Mouse (Mus musculus): ENCODE data around the gene 1190005I06Rik. TPM values are rescaled to one million over a fixed set of nuclear protein-coding genes. Genes with fewer than 3 reads are reported as not detected.

Gene 1190005I06Rik
- polyA plus RNA-seq, 1 experiment from 2014 or later: 2.0 TPM

DNA sequence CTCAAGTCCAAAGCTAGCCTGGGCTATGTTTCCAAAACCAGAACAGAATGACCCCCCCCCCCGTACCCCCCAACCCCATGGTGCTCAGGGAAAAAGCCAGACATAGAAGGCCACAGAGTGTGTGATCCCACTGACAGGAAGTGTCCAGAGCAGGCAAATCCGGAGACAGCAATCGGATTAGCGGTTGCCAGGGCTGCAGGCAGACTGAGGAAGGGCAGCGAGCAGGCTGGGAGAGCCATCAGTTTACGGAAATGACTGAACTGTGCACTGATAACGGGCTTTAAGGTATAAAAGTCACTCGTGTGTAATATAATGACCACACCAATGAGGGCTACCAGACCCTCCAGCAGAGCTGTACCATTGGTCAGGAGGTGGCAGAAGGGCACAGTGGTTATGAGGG is 6.2 kb downstream of the 1190005I06Rik start:
- DNase-seq (ENCODE audit: low spot score): no peak
- H3K27ac ChIP-seq (ENCODE audit: low read length): no peak overlapping the region

DNA sequence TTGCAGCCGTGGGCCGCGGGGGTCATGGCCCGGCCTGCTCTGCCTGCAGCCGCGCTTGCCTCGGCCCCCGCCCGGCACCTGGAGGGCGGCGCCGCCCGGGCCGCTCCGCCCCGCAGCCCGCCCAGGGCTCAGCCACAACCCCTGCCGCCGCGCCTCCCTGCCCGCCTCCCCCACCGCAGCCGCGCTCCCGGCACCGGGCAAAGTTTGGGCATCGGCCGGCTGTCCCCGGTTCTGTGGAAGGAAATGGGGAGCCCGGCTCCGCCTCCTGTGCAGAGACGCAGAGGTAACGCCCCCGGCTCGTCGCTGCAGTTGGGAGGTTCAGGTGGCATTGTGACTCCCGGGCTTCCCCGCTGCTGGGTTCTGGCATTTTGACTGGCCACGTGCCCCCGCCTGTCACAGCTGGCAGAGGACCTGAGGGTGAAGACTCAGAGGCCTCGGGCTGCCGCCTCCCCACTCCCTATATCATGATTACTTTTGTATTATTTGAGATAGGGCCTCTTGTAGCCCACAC is 13.0 kb downstream of the 1190005I06Rik start:
- ATAC-seq: peak; percentile 88
- H3K9me3 ChIP-seq (ENCODE audit: low read length): no peaks in the 10 kb centered on the region
- no peak overlapping the region for H3K9ac ChIP-seq (replicated peaks; ENCODE audit: low read depth)
- no peaks in the 10 kb centered on the region for H3K36me3 ChIP-seq (ENCODE audit: insufficient read depth, low read length)
- peak; percentile 78 for DNase-seq (ENCODE audit: low spot score)
- WGBS: 2% methylated on average over 20 of the region's 42 CpGs
- H3K4me2 ChIP-seq (replicated peaks; ENCODE audit: low read depth, low read length): peak overlapping the region; percentile 96
- H3K4me1 ChIP-seq (ENCODE audit: insufficient read depth, low read depth, low read length): no peaks in the 10 kb centered on the region
- TF ChIP-seq EP300 (IDR thresholded peaks at IDR 0.05): no peak
- no peak for TF ChIP-seq CTCF (IDR thresholded peaks at IDR 0.05)
- H3K27ac ChIP-seq (ENCODE audit: low read length): no peak overlapping the region
- peak overlapping the region; percentile 45 for H3K4me3 ChIP-seq (ENCODE audit: low read depth, low read length)
- H3K27me3 ChIP-seq (replicated peaks; ENCODE audit: insufficient read depth, low read length): 0 out of 2 replicates have a peak, but pooled peaks cover 8% of the 10 kb centered on the region

More for the DNA sequence above, 6.2 kb downstream of the 1190005I06Rik start:
- H3K9ac ChIP-seq (replicated peaks; ENCODE audit: low read depth): no peak overlapping the region
- no peaks in the 10 kb centered on the region for H3K4me1 ChIP-seq (ENCODE audit: insufficient read depth, low read depth, low read length)
- no peaks in the 10 kb centered on the region for H3K9me3 ChIP-seq (ENCODE audit: low read length)
- ATAC-seq: no peak
- no peak overlapping the region for H3K4me3 ChIP-seq (ENCODE audit: low read depth, low read length)
- no peaks in the 10 kb centered on the region for H3K36me3 ChIP-seq (ENCODE audit: insufficient read depth, low read length)
- WGBS: 23% methylated on average over 8 of the region's 8 CpGs
- H3K4me2 ChIP-seq (replicated peaks; ENCODE audit: low read depth, low read length): no peak overlapping the region
- H3K27me3 ChIP-seq (replicated peaks; ENCODE audit: insufficient read depth, low read length): no peaks in the 10 kb centered on the region
- TF ChIP-seq EP300 (IDR thresholded peaks at IDR 0.05): no peak
- TF ChIP-seq CTCF (IDR thresholded peaks at IDR 0.05): no peak

- 0 out of 2 replicates have a peak, but pooled peaks cover 8% of the 10 kb centered on the region for H3K27me3 ChIP-seq (replicated peaks; ENCODE audit: insufficient read depth, low read length)
- no peaks in the 10 kb centered on the region for H3K9me3 ChIP-seq (ENCODE audit: low read length)
- no peaks in the 10 kb centered on the region for H3K4me1 ChIP-seq (ENCODE audit: insufficient read depth, low read depth, low read length)
- ATAC-seq: peak; percentile 12; the same call in 1 of the 2 replicates
- no peaks in the 10 kb centered on the region for H3K36me3 ChIP-seq (ENCODE audit: insufficient read depth, low read length)
- peak overlapping the region; percentile 45 for H3K4me3 ChIP-seq (ENCODE audit: low read depth, low read length)
- WGBS: 2% methylated on average over 35 of the region's 44 CpGs
- H3K9ac ChIP-seq (replicated peaks; ENCODE audit: low read depth): no peak overlapping the region
- peak; percentile 22 for DNase-seq (ENCODE audit: low spot score)
- no peak overlapping the region for H3K27ac ChIP-seq (ENCODE audit: low read length)
- H3K4me2 ChIP-seq (replicated peaks; ENCODE audit: low read depth, low read length): peak overlapping the region; percentile 96
- TF ChIP-seq CTCF (IDR thresholded peaks at IDR 0.05) (no peak), EP300 (IDR thresholded peaks at IDR 0.05) (no peak)
These were observed 13.7 kb downstream of the 1190005I06Rik start for GRCm38 (mm10) chr8:120633665-120634271.

DNA sequence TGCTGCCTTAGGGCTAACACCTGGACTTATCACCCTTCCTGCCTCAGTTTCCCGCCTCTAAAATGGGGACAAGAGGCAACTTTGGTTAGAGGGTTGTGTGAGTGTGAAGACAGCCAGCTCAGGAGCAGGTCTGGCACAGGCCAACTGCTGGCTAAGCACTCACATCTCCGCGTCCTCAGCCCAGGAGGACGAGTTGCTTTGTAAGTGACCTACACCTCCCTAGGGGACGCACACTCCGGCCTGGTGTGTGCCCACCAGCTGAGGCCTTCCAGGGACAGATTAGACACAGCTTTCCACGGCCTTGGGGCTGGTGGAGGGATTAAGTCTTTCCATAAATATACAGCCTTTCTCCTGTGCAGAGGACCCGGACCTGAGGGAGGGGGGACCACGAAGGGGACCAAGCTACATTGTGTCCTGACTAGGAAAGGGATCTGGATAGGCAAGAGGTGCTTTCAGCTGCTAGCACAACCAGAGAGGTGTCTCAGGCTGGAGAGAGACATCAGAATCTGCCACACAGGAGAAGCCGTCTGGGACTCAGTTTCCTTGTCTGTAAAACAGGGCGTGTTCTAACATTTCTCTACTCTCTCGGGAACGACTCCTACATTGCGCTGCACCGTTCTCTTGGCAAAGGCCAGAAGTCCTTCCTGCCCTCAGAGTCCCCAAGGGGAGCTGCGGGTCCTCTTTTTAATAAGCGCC is 14.3 kb downstream of the 1190005I06Rik start:
- TF ChIP-seq CTCF (IDR thresholded peaks at IDR 0.05) (no peak), EP300 (IDR thresholded peaks at IDR 0.05) (no peak)
- peak overlapping the region; percentile 45; the same call in 1 of the 2 replicates for H3K4me3 ChIP-seq (ENCODE audit: low read depth, low read length)
- 0 out of 2 replicates have a peak, but pooled peaks cover 8% of the 10 kb centered on the region for H3K27me3 ChIP-seq (replicated peaks; ENCODE audit: insufficient read depth, low read length)
- WGBS: 49% methylated on average over 17 of the region's 17 CpGs
- no peaks in the 10 kb centered on the region for H3K9me3 ChIP-seq (ENCODE audit: low read length)
- H3K9ac ChIP-seq (replicated peaks; ENCODE audit: low read depth): no peak overlapping the region
- no peaks in the 10 kb centered on the region for H3K36me3 ChIP-seq (ENCODE audit: insufficient read depth, low read length)
- H3K4me2 ChIP-seq (replicated peaks; ENCODE audit: low read depth, low read length): peak overlapping the region; percentile 96
- no peak overlapping the region for H3K27ac ChIP-seq (ENCODE audit: low read length)
- ATAC-seq (no peak), DNase-seq (ENCODE audit: low spot score) (no peak)
- no peaks in the 10 kb centered on the region for H3K4me1 ChIP-seq (ENCODE audit: insufficient read depth, low read depth, low read length)

DNA sequence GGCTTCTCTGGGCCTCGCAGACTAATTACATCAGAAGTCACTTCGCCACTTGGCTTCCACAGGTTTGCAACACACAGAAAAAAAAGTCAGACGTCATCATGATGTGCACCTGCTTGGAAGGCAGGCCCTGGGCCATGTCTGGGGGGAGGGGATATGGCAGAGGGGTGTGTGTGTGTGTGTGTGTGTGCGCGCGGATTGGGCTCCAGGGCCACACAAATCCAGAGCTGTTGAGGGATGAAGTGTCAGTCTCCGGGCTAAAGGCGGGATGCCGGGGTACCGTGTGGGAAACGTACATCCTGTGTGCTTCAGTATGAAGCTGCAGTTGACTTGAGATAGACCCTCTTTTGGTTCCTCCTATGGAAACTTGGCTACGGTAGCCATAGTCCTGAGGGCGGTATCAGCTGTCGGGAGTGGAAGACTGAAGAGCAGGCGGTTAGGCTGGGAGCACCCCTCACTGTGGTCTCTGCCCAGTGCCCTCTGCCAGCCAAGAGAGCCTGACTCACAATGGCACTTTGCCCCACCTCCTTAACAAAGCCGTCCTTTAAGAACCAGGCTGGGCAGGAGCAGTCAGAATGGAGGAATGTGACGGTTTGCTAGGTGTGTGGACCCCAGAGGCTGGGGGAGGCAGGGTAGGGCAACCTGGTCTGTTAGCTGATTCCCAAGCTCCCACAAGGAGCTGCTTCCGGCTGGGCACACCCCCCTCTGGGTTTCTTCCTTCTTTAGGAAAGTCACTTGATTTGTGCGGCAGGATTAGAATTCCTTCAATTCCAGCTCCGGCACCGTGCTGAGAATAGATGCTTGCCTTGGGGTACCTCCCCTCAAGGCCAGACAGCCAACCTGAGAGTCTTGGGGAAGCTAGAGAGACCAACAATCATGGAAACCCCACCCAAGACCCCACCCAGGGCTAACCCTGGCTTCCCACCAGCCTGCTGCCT is 15.7 kb downstream of the 1190005I06Rik start:
- WGBS: 68% methylated on average over 21 of the region's 21 CpGs

More for the DNA sequence above, 15.7 kb downstream of the 1190005I06Rik start:
- Histone ChIP-seq H3K4me3 (ENCODE audit: low read depth, low read length) (no peak overlapping the region), H3K27me3 (replicated peaks; ENCODE audit: insufficient read depth, low read length) (0 out of 2 replicates have a peak, but pooled peaks cover 8% of the 10 kb centered on the region), H3K9me3 (ENCODE audit: low read length) (no peaks in the 10 kb centered on the region), H3K9ac (replicated peaks; ENCODE audit: low read depth) (no peak overlapping the region), H3K27ac (ENCODE audit: low read length) (no peak overlapping the region), H3K4me1 (ENCODE audit: insufficient read depth, low read depth, low read length) (no peaks in the 10 kb centered on the region), H3K4me2 (replicated peaks; ENCODE audit: low read depth, low read length) (no peak overlapping the region), H3K36me3 (ENCODE audit: insufficient read depth, low read length) (no peaks in the 10 kb centered on the region)
- no peak for TF ChIP-seq CTCF (IDR thresholded peaks at IDR 0.05)
- TF ChIP-seq EP300 (IDR thresholded peaks at IDR 0.05): no peak
- ATAC-seq: no peak
- peak; percentile 31 for DNase-seq (ENCODE audit: low spot score)
